Mouse (Mus musculus) MN1 (cell line): Measurements from ENCODE around the gene Trmt10a.
A peak's percentile ranks its signal among the peaks of the same experiment; 100 is the strongest.

Source experiments
- DNase-seq: peaks from one replicate; pipeline ENCODE4 v3.0.0-alpha.2; 2016; ENCODE audit warnings: low spot score

Gene Trmt10a

DNA sequence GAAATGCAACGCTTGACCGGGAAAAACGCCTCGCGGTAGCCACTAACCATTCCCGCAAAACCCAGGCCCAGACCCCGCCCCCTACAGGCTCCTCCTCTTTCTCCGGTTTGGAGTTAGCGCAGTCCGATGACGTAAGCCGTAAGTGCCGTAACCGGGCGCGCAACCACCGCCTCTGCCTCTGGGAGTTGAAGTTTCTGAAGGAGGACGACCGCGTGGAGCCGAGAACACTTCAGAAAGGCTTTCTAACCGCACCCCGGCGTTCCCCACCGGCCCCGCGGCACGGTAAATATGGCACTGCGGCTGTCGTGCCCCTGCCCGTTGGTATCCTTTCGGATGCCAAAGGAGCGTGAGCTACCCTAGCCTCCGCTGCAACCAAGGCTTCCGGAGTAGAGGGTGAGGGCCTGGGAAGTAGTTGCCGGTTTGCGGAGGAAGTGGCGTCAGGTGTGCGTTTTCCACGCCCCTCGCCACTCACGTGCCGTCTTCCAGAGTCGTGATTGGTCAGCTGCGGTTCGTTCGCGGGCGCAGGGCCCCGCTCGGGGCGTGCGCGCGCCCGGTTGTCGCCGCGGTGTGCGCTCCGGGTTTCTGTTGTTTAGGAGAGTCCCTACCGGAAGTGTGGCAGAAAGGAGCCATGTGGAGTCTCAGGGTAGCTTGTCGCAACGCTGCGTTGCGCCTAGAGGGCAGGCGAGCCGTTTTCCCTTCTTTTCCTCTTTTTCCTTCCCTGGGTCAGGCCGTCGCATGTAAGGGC is at the start of gene Trmt10a:
Trmt10a (plus strand) TSS at position 134 of the 745 bp plus-strand sequence.
- peak; percentile 97 for DNase-seq

DNA sequence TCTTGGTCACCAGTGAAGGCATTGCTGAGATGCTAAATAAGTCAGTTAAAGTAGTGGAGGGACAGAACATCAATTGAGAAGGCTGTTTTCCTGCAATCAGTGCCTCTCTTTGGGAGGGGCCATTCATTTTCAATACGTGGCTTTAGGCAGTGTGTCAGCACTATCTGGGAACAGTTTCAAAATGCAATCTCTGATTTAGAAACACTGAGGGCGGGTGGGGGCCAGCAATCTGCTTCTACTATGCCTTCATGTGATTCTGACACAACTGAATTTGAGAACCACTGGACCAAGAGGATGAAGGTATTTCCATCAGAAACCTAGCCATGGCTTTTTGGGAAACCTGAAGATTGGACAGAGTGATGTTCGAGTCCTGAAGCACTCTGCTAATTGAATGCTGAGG is 47.9 kb upstream of the Trmt10a start:
- no peak for DNase-seq

DNA sequence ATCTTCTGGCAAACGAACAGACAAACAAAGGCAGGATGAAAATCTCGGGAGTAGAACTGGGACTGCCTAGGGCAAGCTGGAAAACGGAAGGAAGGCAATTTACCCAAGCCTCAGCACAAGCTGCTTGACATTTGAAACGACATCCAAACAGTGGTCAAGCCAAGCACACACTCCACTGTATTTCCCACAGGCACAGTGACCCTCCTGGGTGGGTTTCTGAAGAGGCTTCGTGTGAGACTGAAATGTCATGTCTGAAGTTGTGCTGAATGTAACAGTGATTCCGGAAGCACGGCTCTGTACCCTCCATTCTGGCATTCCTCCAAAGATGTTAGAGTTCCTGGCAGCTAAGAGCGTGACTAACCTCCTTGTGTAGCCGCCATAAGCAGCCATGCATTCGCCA is 47.5 kb upstream of the Trmt10a start:
- peak; percentile 78 for DNase-seq

DNA sequence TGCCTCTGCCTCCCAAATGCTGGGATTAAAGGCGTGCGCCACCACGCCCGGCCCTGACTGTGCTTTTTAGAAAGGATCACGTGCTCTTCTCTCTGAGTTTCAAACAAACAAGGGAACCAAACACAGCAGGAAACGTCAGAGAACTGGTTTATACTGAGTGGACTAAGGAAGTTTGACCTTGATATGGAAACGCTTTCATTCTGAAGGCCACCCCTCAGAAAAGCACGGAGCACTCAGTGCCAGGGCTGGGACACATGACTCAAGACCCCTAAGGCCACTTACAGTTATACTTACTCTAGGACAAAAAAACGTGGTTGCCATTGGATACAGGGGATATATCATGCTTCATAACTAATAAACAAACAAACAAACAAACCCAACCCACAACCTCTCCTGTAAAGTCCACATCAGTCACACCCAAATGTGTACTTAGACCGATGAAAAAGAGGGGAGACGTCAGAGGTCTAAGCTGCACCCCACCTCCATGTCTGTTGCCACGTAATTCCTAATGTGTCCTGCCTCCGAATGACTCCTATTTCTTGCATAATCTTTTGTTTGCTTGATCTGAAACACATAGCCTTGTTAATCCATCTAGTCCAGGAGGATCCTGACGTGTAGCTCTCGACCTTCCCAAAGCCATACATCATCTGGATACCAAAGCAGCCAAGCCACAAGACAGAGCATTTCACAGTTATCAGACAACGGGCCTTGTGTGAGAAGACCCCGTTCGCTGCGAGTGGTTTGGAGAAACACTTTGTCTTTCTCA is 46.8 kb upstream of the Trmt10a start:
- DNase-seq: peak; percentile 7

DNA sequence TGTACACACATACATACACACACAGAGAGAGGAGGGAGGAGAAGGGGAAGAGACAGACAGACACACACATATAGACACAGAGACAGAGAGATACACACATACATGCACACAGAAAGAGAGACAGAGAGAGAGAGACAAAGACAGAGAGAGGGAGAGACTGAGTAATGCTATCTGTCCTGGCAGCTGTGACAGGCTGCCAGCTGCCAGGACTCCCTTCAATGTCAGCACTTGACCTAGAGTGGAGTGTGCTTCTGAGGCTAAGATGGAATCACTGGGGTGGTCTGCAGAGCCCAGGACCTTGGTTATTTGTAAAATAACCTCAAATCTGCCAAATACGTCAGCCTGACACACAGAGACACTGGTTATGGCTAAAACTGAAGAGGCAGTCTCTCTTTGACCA is 45.5 kb upstream of the Trmt10a start:
- no peak for DNase-seq

DNA sequence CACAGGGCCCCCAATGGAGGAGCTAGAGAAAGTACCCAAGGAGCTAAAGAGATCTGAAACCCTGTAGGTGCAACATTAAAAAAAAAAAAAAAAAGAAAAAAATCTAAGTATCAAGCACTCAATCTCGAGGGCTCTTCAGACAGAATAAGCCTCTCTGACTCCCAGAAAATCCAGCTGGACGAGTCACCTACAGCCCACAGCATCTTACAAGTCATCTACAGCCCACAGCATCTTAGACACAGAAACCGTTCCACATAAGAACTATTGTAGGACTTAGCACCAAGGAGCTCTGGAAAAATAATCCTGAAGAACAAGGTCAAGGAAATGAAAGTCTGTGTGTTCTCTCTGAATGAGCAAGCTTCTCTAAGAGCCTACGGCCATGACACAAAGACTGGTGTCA is 41.3 kb upstream of the Trmt10a start:
- DNase-seq: no peak

DNA sequence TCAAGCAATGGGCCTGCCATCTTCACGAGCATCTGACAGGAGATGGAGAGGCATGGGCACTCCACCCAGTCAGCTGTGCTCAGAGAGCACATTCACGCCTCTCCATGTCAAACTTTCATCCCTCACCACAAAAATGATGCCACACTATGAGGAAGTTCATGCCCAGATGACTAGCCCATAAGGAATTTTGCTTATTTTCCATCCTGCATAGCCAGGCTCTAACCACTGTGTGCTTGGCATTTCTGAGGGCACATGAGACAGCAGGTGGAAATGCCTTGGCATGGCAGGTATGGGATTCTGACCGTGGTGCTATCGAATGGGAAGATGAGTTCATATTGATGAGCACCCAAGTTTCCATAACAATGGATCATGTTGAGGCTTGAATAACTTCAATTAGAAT is 39.6 kb upstream of the Trmt10a start:
- no peak for DNase-seq

- DNase-seq: no peak
Observed at GRCm38 (mm10) chr3:138105056-138105455, 38.2 kb upstream of the Trmt10a start.

- no peak for DNase-seq
Observed at GRCm38 (mm10) chr3:138106887-138107286, 36.4 kb upstream of the Trmt10a start.

DNA sequence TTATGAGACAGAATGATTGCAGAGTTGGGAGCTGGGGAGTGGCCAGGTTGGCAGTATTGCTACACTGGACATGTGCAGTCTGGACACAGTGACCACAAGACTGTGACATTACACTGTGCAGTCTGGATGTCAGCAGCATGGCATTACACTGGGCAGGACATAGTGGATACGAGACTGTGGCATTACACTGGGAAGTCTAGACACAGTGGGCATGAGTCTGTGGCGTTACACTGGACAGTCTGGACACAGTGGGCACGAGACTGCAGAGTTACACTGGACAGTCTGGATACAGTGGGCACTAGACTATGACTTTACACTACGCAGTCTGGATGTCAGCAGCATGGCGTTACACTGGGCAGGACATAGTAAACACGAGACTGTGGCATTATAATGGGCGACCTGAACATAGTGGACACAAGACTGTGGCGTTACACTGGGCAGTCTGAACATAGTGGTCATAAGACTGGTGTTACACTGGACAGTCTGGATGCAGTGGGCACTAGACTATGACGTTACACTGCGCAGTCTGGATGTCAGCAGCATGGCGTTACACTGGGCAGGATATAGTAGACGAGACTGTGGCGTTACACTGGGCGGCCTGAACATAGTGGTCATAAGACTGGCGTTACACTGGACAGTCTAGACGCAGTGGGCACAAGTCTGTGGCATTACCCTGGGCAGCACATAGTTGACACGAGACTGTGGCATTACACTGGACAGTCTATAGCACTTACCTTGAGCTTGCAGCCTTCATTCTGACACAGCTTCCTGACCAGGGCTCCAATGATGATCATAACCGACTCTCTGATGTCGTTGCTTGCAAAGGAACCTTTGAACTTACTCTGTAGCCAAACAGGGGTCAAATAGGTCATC is 32.1 kb upstream of the Trmt10a start:
- no peak for DNase-seq

- no peak for DNase-seq
Observed at GRCm38 (mm10) chr3:138114106-138114505, 29.1 kb upstream of the Trmt10a start.

GRCm38 (mm10) chr3:138116871-138117270 is 26.4 kb upstream of the Trmt10a start:
- DNase-seq: no peak

GRCm38 (mm10) chr3:138118392-138118791 is 24.9 kb upstream of the Trmt10a start:
- DNase-seq: no peak

DNA sequence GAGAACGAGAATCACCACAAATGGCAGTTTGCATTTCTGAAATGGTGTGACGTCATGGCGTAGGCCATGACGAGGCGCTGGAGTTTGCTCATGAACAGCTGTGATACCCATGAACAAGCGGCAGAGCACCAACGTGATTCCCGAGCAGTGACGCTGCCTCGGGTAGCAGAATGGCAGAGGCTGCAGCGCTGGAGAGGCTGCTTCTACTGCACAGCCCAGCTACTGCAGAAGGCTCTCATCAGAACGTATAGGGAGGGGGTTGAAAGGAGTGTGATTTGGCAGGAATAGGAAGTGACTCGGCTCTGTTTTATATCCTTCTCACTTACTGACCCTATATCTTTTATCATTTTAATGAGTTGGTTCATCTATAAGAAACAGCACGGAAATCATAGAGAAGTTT is 24.4 kb upstream of the Trmt10a start:
- no peak for DNase-seq

- no peak for DNase-seq
Observed at GRCm38 (mm10) chr3:138119444-138120105, 23.7 kb upstream of the Trmt10a start.

DNA sequence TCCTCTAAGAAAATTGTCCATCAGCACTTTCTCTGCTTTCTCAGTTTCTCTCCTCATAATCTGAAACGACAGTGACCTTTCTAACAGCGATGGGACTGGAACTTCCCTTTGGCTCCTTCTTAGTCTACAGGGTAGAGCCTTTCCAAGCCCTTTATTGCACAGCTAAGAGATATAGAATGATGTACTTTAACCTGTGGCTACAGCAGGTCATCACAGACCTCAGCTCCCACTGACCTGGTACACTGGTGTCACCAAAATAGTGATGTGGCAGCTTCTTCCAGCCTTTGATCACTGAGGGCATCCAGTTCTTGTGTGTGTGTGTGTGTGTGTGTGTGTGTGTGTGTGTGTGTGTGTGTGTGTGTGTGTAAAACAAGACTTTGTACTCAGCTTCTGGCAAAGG is 21.8 kb upstream of the Trmt10a start:
- DNase-seq: no peak

DNA sequence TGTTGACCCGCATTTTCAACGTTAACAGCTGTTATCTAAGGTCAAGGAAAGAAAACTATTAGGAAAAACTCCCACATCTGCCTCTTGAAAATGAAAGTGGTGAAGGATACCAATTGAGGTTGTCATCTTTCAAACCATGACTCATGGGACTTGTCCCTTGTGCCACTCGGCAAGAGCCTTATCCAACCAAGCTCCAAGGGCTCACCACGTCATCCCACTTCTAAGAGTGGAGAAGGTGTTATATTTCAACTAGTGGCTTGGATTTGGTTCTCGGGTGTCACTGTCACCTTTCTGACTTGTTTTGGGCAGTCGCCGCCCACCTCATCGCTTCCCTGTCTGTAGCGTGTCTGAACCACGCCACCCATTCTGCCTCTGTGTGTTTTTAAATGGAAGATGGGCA is 19.4 kb upstream of the Trmt10a start:
- DNase-seq: no peak

- no peak for DNase-seq
Observed at GRCm38 (mm10) chr3:138129110-138129509, 14.1 kb upstream of the Trmt10a start.

DNA sequence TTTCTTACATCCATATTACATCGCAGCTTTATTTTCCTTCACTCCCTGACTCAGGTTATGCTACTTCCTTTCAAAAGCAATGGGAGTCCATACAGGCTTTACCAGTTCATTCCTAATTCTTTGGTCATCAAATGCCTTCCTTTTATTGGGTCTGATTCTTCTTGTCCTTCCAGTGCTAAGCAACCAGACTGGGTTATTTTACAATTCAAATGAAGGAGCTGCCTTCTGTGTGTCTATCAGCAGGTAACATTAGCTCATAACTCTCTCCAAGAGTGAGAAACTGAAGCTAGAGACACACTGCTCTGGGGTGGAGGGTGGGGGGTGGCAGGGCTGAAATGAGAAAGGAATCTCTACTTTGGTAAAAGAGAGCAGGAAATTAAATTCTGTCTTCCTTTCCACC is 12.6 kb upstream of the Trmt10a start:
- DNase-seq: no peak

DNA sequence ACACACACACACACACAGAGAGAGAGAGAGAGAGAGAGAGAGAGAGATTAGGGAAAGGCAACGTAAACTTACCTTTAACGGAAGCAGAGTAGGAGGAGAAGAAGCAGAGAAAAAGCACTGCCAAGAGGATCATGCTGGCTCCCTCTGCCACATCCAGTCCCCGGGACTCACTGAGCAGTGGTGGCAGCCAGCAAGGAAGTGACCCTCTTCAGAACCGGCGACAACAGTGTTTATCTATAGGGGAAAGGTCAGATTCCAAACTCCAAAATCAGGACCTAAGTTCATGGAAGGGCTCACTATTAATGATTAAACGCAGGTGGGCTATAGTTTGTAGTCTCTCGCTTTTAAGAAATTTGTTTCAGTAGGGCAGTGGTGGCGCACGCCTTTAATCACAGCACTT is 12.1 kb upstream of the Trmt10a start:
- no peak for DNase-seq

DNA sequence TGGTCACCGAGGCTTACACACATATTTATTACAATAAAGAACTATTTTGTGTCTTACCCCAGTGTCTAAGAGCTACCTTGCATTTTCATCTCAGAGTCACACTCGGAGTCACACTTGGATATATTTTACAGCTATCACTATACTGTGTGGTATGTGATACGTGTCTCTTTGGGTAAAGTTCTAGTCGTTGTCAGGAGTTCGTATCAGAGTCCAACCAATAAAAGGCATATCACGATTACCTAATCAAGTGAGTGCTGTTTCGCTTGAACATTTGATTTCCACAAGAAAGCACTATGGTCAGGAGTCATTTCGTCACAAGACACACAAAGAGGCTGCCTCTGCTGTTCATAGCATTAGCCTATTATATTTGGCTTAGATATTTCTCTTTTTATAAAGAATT is 9.8 kb upstream of the Trmt10a start:
- DNase-seq: no peak

GRCm38 (mm10) chr3:138133916-138134315 is 9.3 kb upstream of the Trmt10a start:
- DNase-seq: no peak
